Mouse (Mus musculus): Measurements from ENCODE around the gene Gfm2.

DNA sequence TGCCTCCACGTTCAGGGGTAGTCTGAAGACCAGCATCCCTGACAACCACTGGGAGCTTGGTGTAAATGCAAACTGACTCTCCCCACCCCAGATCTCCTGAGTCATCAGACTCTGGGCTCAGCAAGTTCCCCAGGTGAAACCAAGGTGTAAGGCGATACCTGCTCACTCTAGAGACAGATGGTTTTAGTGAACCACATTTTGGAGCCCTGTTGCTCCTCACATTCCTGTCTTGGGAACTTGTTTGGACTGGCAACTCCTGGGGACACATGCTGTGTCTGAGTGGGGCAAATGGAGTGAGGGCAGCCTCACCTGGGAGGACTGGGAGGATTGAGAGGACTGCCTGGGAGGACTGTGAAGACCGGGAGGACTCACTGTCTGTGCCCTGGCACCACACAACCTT, 90.1 kb downstream of the Gfm2 start:
- TF ChIP-seq CTCF (IDR thresholded peaks at IDR 0.05; ENCODE audit: control insufficient read depth, insufficient read depth, low read length) (no peak), POLR2A (IDR thresholded peaks at IDR 0.05; ENCODE audit: borderline replicate concordance, control insufficient read depth, low read depth, low read length) (no peak)

Data from bone marrow, adult 2 months (tissue).